ENCODE assay signal across 7 mouse cellular contexts in genomic region chr17:27636132-27637020, GRCm38 (mm10). TPM values are rescaled to one million over a fixed set of nuclear protein-coding genes. Genes with fewer than 3 reads are reported as not detected.
DNase-seq lines count a peak whose midpoint lies in the region; ATAC-seq and TF ChIP-seq lines count a peak whose summit lies in the region.

TSS of gene Rps10 (minus strand) at chr17:27636669.

- no peak for TF ChIP-seq POLR2A in ES-Bruce4 (IDR thresholded peaks at IDR 0.05; ENCODE audit: insufficient read depth, low read length)

- peak within 1 kb of the TSS; percentile 90 for H3K4me3 ChIP-seq in C2C12 (ENCODE audit: insufficient read depth, poor library complexity, severe bottlenecking)
- H3K4me3 ChIP-seq in ES-Bruce4 (ENCODE audit: low read depth, low read length): peak within 1 kb of the TSS; percentile 59
- H3K4me3 ChIP-seq in embryonic facial prominence, embryonic 12.5 days: peak within 1 kb of the TSS; percentile 96
- peak within 1 kb of the TSS; percentile 99 for H3K4me3 ChIP-seq in heart, embryonic 12.5 days
- H3K4me3 ChIP-seq in midbrain, embryonic 14.5 days (replicated peaks; ENCODE audit: low read depth, low read length): peak within 1 kb of the TSS; percentile 82

- H3ac ChIP-seq in C2C12 (ENCODE audit: control insufficient read depth, insufficient read length, low read depth): no peak within 1 kb of the TSS

- WGBS in embryonic facial prominence, embryonic 12.5 days: 43% methylated on average over 18 of the region's 18 CpGs
- WGBS in heart, embryonic 12.5 days: 47% methylated on average over 18 of the region's 18 CpGs
- WGBS in midbrain, embryonic 14.5 days: 48% methylated on average over 18 of the region's 18 CpGs

- H3K9ac ChIP-seq in ES-Bruce4 (ENCODE audit: low read depth, poor library complexity, severe bottlenecking): peak within 1 kb of the TSS; percentile 34
- peak within 1 kb of the TSS; percentile 28; the same call in 1 of the 2 replicates for H3K9ac ChIP-seq in embryonic facial prominence, embryonic 12.5 days
- peak within 1 kb of the TSS; percentile 99 for H3K9ac ChIP-seq in heart, embryonic 12.5 days
- H3K9ac ChIP-seq in midbrain, embryonic 14.5 days (replicated peaks; ENCODE audit: low read length): peak within 1 kb of the TSS; percentile 26; the same call in 1 of the 2 replicates

- TF ChIP-seq CTCF in C2C12 (IDR thresholded peaks at IDR 0.05; ENCODE audit: control insufficient read depth, insufficient read depth, insufficient read length) (no peak), ES-Bruce4 (IDR thresholded peaks at IDR 0.05; ENCODE audit: low read depth, low read length) (no peak)

- H3K27ac ChIP-seq in ES-Bruce4 (ENCODE audit: insufficient read depth, low read length): peak within 1 kb of the TSS; percentile 63
- H3K27ac ChIP-seq in embryonic facial prominence, embryonic 12.5 days: peak within 1 kb of the TSS; percentile 95
- H3K27ac ChIP-seq in heart, embryonic 12.5 days (ENCODE audit: poor library complexity, severe bottlenecking): no peak within 1 kb of the TSS
- peak within 1 kb of the TSS; percentile 88 for H3K27ac ChIP-seq in midbrain, embryonic 14.5 days (replicated peaks; ENCODE audit: low read depth, low read length)

- TF ChIP-seq EP300 in ES-Bruce4 (IDR thresholded peaks at IDR 0.05; ENCODE audit: insufficient read depth, low read depth, low read length): no peak

- no peak for DNase-seq in layer of hippocampus, postnatal 36 days
- no peak for DNase-seq in midbrain, embryonic 14.5 days
- no peak for DNase-seq in thymus, adult 18-20 months

- no peaks in the 10 kb centered on the region for H3K9me3 ChIP-seq in ES-Bruce4 (replicated peaks; ENCODE audit: control insufficient read depth, insufficient read depth, low read length, poor library complexity, severe bottlenecking)
- no peaks in the 10 kb centered on the region for H3K9me3 ChIP-seq in embryonic facial prominence, embryonic 12.5 days
- no peaks in the 10 kb centered on the region for H3K9me3 ChIP-seq in heart, embryonic 12.5 days (replicated peaks)
- no peaks in the 10 kb centered on the region for H3K9me3 ChIP-seq in midbrain, embryonic 14.5 days (ENCODE audit: control insufficient read depth, low read length)

- no peak for ATAC-seq in embryonic facial prominence, embryonic 12.5 days (ENCODE audit: insufficient number of reproducible peaks, insufficient read depth, low FRiP score, low TSS enrichment)
- ATAC-seq in heart, embryonic 12.5 days (ENCODE audit: insufficient number of reproducible peaks, low FRiP score): no peak
- no peak for ATAC-seq in midbrain, embryonic 14.5 days (ENCODE audit: low FRiP score, low TSS enrichment)

- H3K36me3 ChIP-seq in C2C12 (ENCODE audit: control insufficient read depth, insufficient read depth) (peaks cover 32% of the 10 kb centered on the region), ES-Bruce4 (ENCODE audit: control insufficient read depth, insufficient read depth, low read length, poor library complexity, severe bottlenecking) (peaks cover 35% of the 10 kb centered on the region)
- H3K36me3 ChIP-seq in embryonic facial prominence, embryonic 12.5 days: peaks cover 28% of the 10 kb centered on the region
- peaks cover 26% of the 10 kb centered on the region for H3K36me3 ChIP-seq in heart, embryonic 12.5 days
- peaks cover 24% of the 10 kb centered on the region for H3K36me3 ChIP-seq in midbrain, embryonic 14.5 days (ENCODE audit: control insufficient read depth, insufficient read depth, low read length)

- H3K4me1 ChIP-seq in ES-Bruce4 (ENCODE audit: control insufficient read depth, insufficient read depth, low read length): peaks cover 5% of the 10 kb centered on the region
- H3K4me1 ChIP-seq in embryonic facial prominence, embryonic 12.5 days: peaks cover 26% of the 10 kb centered on the region
- peaks cover 41% of the 10 kb centered on the region for H3K4me1 ChIP-seq in heart, embryonic 12.5 days (replicated peaks)
- H3K4me1 ChIP-seq in midbrain, embryonic 14.5 days (ENCODE audit: control insufficient read depth, insufficient read depth, low read length): peaks cover 11% of the 10 kb centered on the region

- peaks cover 37% of the 10 kb centered on the region for H3K79me2 ChIP-seq in C2C12 (ENCODE audit: control insufficient read depth, insufficient read depth)

- peak within 1 kb of the TSS; percentile 92 for H3K4me2 ChIP-seq in embryonic facial prominence, embryonic 12.5 days (replicated peaks)
- H3K4me2 ChIP-seq in heart, embryonic 12.5 days: peak within 1 kb of the TSS; percentile 96
- peak within 1 kb of the TSS; percentile 71 for H3K4me2 ChIP-seq in midbrain, embryonic 14.5 days (ENCODE audit: low read length)

- H3K79me3 ChIP-seq in C2C12 (ENCODE audit: low read depth): peaks cover 36% of the 10 kb centered on the region

- H3K27me3 ChIP-seq in C2C12 (ENCODE audit: control insufficient read depth, insufficient read depth, insufficient read length) (no peaks in the 10 kb centered on the region), ES-Bruce4 (ENCODE audit: control insufficient read depth, insufficient read depth, low read length, poor library complexity, severe bottlenecking) (no peaks in the 10 kb centered on the region)
- no peaks in the 10 kb centered on the region for H3K27me3 ChIP-seq in embryonic facial prominence, embryonic 12.5 days
- no peaks in the 10 kb centered on the region for H3K27me3 ChIP-seq in heart, embryonic 12.5 days (replicated peaks)
- H3K27me3 ChIP-seq in midbrain, embryonic 14.5 days (ENCODE audit: control insufficient read depth, insufficient read depth, low read length): no peaks in the 10 kb centered on the region

TF ChIP-seq in C2C12, 6 proteins besides CTCF, POLR2A, EP300 and RAD21:
- TF ChIP-seq FOSL1 (IDR thresholded peaks at IDR 0.05; ENCODE audit: insufficient read depth, low read length, poor library complexity, severe bottlenecking) (no peak), CEBPB (IDR thresholded peaks at IDR 0.05; ENCODE audit: low read depth) (no peak), MAX (IDR thresholded peaks at IDR 0.05) (no peak), MYOG (IDR thresholded peaks at IDR 0.05; ENCODE audit: control insufficient read depth, extremely low read depth, insufficient read length) (no peak), USF1 (IDR thresholded peaks at IDR 0.05; ENCODE audit: low read depth) (no peak), MYOD1 (IDR thresholded peaks at IDR 0.05; ENCODE audit: control insufficient read depth, insufficient read length, low read depth) (no peak)

RNA-seq across cellular contexts. Expression of gene Rps10, which starts in this region (rescaled TPM):
- polyA plus RNA-seq in C2C12 (2012; fragmentation: generic; extraction: Trizol) (4,498 TPM), ES-Bruce4 (2011; ENCODE audit: insufficient read depth, insufficient read length, low read depth, missing spikeins) (2,622 and 2,876 TPM in 2 replicates)
- polyA plus RNA-seq in embryonic facial prominence, embryonic 12.5 days (2016; fragmentation: Nextera tagmentation; extraction: Ambion mirVana): 943 and 948 TPM in 2 replicates
- 611 and 625 TPM in 2 replicates for polyA plus RNA-seq in heart, embryonic 12.5 days (2016; fragmentation: Nextera tagmentation; extraction: Ambion mirVana)
- total RNA-seq in layer of hippocampus, postnatal 36 days (2021): 100 to 1,000 TPM; 444 to 462 TPM
- 563 and 615 TPM in 2 replicates for polyA plus RNA-seq in midbrain, embryonic 14.5 days (2014; fragmentation: Nextera tagmentation; extraction: Ambion mirVana)

Comparison
In these comparisons a context has a peak if more than half of its experiments do, and no peak if none do; other contexts are left out.
1. H3K9ac ChIP-seq: peak in every context shown above with its lines; median percentile 99 in heart, embryonic 12.5 days; 34 in ES-Bruce4; 28 in embryonic facial prominence, embryonic 12.5 days; 26 in midbrain, embryonic 14.5 days.